Mouse (Mus musculus) heart, adult 2 months (tissue): Measurements from ENCODE around the gene Map3k5.

Source experiments
- CTCF ChIP-seq: fragments of 200-600 bp; IDR thresholded peaks from 2 replicates; pipeline ENCODE4 v1.8.1; 2022; ENCODE audit warnings: antibody characterized with exemption, mild to moderate bottlenecking, moderate library complexity
- POLR2A ChIP-seq: fragments of 200-500 bp; IDR thresholded peaks from 2 replicates; pipeline ENCODE4 v1.6.1; 2011; ENCODE audit warnings: mild to moderate bottlenecking, low read depth, low read length, control low read depth; ENCODE audit not compliant: insufficient read depth

DNA sequence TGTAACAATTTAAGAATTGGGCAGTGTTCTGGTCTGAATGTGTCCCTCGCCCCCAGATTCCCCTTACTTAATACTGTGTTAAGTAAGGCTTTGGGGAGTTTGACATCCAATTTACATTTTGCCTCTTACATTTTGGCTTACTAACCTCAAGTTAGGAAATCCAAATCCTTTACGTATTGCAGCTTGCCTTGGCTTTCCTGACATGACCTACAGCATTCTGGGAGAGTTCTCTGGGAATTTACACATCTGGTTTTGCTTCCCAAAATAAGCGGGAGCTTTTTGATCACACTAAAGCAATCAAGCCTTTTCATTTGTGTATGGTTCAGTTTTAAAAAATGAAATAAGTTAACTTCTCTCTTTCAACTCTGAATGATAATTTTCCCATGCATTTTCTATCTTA lies 1.3 kb upstream of the Map3k5 start:
- no peak for TF ChIP-seq CTCF
- no peak for TF ChIP-seq POLR2A
